Mouse (Mus musculus) CD4-positive, CD25-positive, alpha-beta regulatory T cell, adult 2 months (primary cell): Measurements from ENCODE around the gene Ankrd37.
A peak's percentile ranks its signal among the peaks of the same experiment; 100 is the strongest.

Experiments
- DNase-seq: peaks from one replicate; pipeline ENCODE4 v3.0.0-alpha.2; 2012; ENCODE audit warnings: low read depth, low spot score

Ankrd37 gene

DNA sequence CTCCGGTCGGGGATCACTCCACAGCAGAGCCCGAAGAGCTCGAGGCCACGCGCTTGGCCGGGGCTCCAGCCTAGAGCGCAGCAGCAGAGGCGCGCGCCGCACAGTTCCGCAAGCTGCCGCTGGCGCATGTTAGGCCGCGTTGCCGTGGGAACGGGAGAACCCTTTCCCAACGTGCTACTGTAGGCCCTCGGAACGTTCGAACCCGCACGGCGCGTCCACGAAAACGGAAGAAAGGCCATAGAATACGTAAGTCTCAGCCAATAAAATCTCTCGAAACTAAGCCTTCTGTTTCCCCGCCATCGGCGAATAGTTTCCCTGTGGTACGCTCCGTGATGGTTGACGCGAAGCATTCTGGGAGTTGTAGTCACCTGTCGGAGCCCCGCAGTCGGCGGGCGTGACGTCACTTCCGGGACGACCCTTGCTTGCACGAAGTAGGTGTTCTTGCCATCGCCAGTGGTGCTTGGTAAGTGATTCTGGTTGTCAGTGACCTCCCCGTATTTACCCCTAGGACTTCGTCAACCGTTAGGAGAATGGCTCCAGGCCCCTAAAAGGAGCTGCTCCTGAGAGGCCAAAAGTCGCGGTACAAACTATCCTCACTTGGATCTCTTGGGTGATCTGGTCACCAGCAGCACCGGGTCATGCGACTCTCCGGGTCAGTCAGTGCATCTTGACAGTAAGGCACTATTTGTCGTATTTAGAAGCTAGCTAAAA, 30.2 kb downstream of the Ankrd37 start, which contains the start of the genes 1700029J07Rik and Ufsp2:
TSS of gene 1700029J07Rik (minus strand) at position 127 of the 711 bp plus-strand sequence.
TSS of gene Ufsp2 (plus strand) at position 403 of the 711 bp plus-strand sequence.
- peak; percentile 99 for DNase-seq

DNA sequence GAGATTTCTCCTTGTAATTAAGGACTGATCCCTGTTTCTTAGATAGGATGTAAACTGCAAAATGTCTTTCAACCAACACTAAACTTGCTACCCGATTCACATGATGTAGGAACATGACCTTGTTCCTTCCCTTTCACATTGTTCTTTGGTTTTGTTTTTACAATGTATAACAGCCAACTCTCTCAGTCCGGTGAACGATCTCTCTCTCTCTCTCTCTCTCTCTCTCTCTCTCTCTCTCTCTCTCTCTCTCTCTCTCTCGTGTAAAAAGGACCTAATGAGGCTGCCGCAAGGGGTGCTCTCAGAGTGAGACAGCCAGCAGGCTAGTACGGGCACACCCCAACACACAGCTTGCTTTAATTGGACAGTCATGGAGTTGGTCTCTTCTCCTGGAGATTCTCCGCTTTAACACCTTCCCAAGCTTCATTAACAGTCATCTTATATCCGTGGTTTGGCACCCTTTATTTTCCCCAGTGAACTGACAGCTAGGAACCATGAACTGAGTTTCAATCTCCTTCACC, 31.5 kb downstream of the Ankrd37 start:
- DNase-seq, result no peak

- DNase-seq, result peak; percentile 26
Measured at GRCm38 (mm10) chr8:45970894-45971293, 34.6 kb downstream of the Ankrd37 start.

- DNase-seq, result no peak
Measured at GRCm38 (mm10) chr8:45950622-45951021, 54.9 kb downstream of the Ankrd37 start.
